Mouse (Mus musculus) myocyte (in vitro differentiated cells): ENCODE results near the gene Arv1. TPM values are rescaled to one million over a fixed set of nuclear protein-coding genes. Genes with fewer than 3 reads are reported as not detected.
A peak's percentile ranks its signal among the peaks of the same experiment; 100 is the strongest.

Experiments
- H3K27me3 ChIP-seq: one replicate; pipeline ENCODE4 v1.6.1; 2011; ENCODE audit not compliant: control insufficient read depth, insufficient read depth, insufficient read length
- H3K36me3 ChIP-seq: one replicate; pipeline ENCODE4 v1.6.1; 2011; ENCODE audit not compliant: control insufficient read depth, insufficient read depth
- H3K4me2 ChIP-seq: one replicate; pipeline ENCODE4 v1.6.1; 2011; ENCODE audit warnings: low read depth, control low read depth
- H3K4me3 ChIP-seq: one replicate; pipeline ENCODE4 v1.5.1; 2011; ENCODE audit warnings: mild to moderate bottlenecking, control low read depth, moderate library complexity
- H3K79me2 ChIP-seq: one replicate; pipeline ENCODE4 v1.6.1; 2011; ENCODE audit not compliant: control insufficient read depth, insufficient read depth
- H3ac ChIP-seq: one replicate; pipeline ENCODE4 v1.6.1; 2011; ENCODE audit not compliant: control insufficient read depth, insufficient read length
- CEBPB ChIP-seq: IDR thresholded peaks from 2 replicates; pipeline ENCODE4 v1.6.1; 2011; ENCODE audit warnings: mild to moderate bottlenecking, moderate library complexity; ENCODE audit not compliant: poor library complexity, insufficient read depth, severe bottlenecking
- E2F4 ChIP-seq: IDR thresholded peaks from one replicate; pipeline ENCODE4 v1.6.1; 2011; ENCODE audit warnings: mild to moderate bottlenecking, control low read depth, moderate library complexity; ENCODE audit not compliant: insufficient read depth
- MAX ChIP-seq: IDR thresholded peaks from one replicate; pipeline ENCODE4 v1.6.1; 2011; ENCODE audit warnings: low read depth, mild to moderate bottlenecking, control low read depth
- MYOD1 ChIP-seq, 3 experiments: IDR thresholded peaks; one replicate each; pipeline ENCODE4 v1.6.1; 2011; ENCODE audit warnings: control low read depth in 2 of 3, low read depth in 2 of 3, mild to moderate bottlenecking in 2 of 3, moderate library complexity in 1 of 3; ENCODE audit not compliant: insufficient read length in 2 of 3, control insufficient read depth in 1 of 3
- MYOG ChIP-seq, 3 experiments: IDR thresholded peaks; one replicate each; pipeline ENCODE4 v1.6.1; 2011; ENCODE audit warnings: control low read depth in 2 of 3, low read depth in 2 of 3, mild to moderate bottlenecking in 2 of 3; ENCODE audit not compliant: insufficient read length in 2 of 3, control insufficient read depth in 1 of 3, insufficient read depth in 1 of 3
- POLR2A ChIP-seq: IDR thresholded peaks from one replicate; pipeline ENCODE4 v1.6.1; 2011; ENCODE audit warnings: low read depth, mild to moderate bottlenecking, control low read depth, moderate library complexity; ENCODE audit not compliant: insufficient read length
- POLR2AphosphoS2 ChIP-seq: IDR thresholded peaks from one replicate; pipeline ENCODE4 v1.6.1; 2011; ENCODE audit warnings: low read depth, control low read depth; ENCODE audit not compliant: insufficient read length
- REST ChIP-seq: IDR thresholded peaks from one replicate; pipeline ENCODE4 v1.6.1; 2011; ENCODE audit warnings: mild to moderate bottlenecking, control low read depth, moderate library complexity; ENCODE audit not compliant: insufficient read depth, insufficient read length
- SRF ChIP-seq: IDR thresholded peaks from one replicate; pipeline ENCODE4 v1.6.1; 2011; ENCODE audit warnings: low read depth; ENCODE audit not compliant: control insufficient read depth, insufficient read length
- TCF12 ChIP-seq: IDR thresholded peaks from one replicate; pipeline ENCODE4 v1.6.1; 2011; ENCODE audit warnings: mild to moderate bottlenecking, control low read depth; ENCODE audit not compliant: poor library complexity, insufficient read depth, severe bottlenecking
- TCF3 ChIP-seq: IDR thresholded peaks from one replicate; pipeline ENCODE4 v1.6.1; 2011; ENCODE audit warnings: low read depth, control low read depth; ENCODE audit not compliant: insufficient read length
- USF1 ChIP-seq: IDR thresholded peaks from one replicate; pipeline ENCODE4 v1.6.1; 2011; ENCODE audit warnings: low read depth, mild to moderate bottlenecking, control low read depth, moderate library complexity
- polyA plus RNA-seq: library from polyadenylated mRNA; unstranded; fragments of >200 nt; fragmentation: generic; extraction: Trizol; gene quantifications from one replicate; pipeline ENCODE4 v1.2.1, GENCODE M21; 2012; ENCODE audit warnings: missing spikeins

The Arv1 gene
- polyA plus RNA-seq, 1 experiment, result 10.0 TPM

- Histone ChIP-seq H3K36me3 (peaks cover 3% of the 10 kb centered on the region), H3K4me3 (no peak overlapping the region), H3K79me2 (no peaks in the 10 kb centered on the region), H3K27me3 (no peaks in the 10 kb centered on the region), H3ac (no peak overlapping the region), H3K4me2 (no peak overlapping the region)
- no peak for TF ChIP-seq CEBPB
- no peak for TF ChIP-seq E2F4
- no peak for TF ChIP-seq TCF3
These were observed 17.3 kb downstream of the Arv1 start for GRCm38 (mm10) chr8:124739268-124739667.

DNA sequence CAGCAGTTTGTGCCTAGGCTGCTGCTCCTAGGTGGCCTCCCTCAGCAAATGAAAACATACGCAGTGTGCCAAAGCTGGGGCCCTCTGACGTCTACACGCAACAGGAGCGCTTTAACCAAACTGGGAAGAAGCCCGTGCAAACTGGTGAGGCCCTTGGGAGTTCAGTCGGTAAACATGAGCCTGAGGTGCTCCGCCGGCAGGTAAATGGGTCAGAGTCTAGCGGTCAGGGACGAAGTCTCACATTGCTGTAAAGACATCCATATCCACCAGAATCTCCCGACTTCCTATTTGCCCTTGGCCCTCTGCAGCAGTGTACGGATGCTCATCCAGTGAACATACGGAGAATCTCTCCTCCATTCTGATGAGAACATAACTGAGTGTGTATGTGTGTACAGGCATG is 24.7 kb downstream of the Arv1 start:
- H3ac ChIP-seq, result no peak overlapping the region
- H3K79me2 ChIP-seq, result no peaks in the 10 kb centered on the region
- TF ChIP-seq MYOG (IDR thresholded peaks at IDR 0.05; ENCODE audit: control insufficient read depth in 1 of 3, insufficient read depth in 1 of 3, insufficient read length in 2 of 3, low read depth in 2 of 3) (no peak), TCF3 (no peak), POLR2A (no peak), SRF (no peak), CEBPB (no peak), USF1 (no peak), TCF12 (no peak), MYOD1 (IDR thresholded peaks at IDR 0.05; ENCODE audit: control insufficient read depth in 1 of 3, insufficient read length in 2 of 3, low read depth in 2 of 3) (no peak), E2F4 (no peak), MAX (no peak), REST (no peak), POLR2AphosphoS2 (no peak)
- peaks cover 41% of the 10 kb centered on the region for H3K27me3 ChIP-seq
- no peak overlapping the region for H3K4me3 ChIP-seq
- H3K36me3 ChIP-seq, result no peaks in the 10 kb centered on the region
- H3K4me2 ChIP-seq, result no peak overlapping the region

GRCm38 (mm10) chr8:124751191-124751590 is 29.3 kb downstream of the Arv1 start:
- no peak overlapping the region for H3K4me3 ChIP-seq
- H3ac ChIP-seq, result no peak overlapping the region
- H3K4me2 ChIP-seq, result peak overlapping the region; percentile 40
- TF ChIP-seq SRF (no peak), MYOG (IDR thresholded peaks at IDR 0.05; ENCODE audit: control insufficient read depth in 1 of 3, insufficient read depth in 1 of 3, insufficient read length in 2 of 3, low read depth in 2 of 3) (no peak), USF1 (no peak), MAX (no peak), TCF12 (no peak), MYOD1 (IDR thresholded peaks at IDR 0.05; ENCODE audit: control insufficient read depth in 1 of 3, insufficient read length in 2 of 3, low read depth in 2 of 3) (no peak), CEBPB (no peak), TCF3 (no peak), POLR2A (no peak), POLR2AphosphoS2 (no peak), E2F4 (no peak)
- no peaks in the 10 kb centered on the region for H3K79me2 ChIP-seq
- peaks cover 64% of the 10 kb centered on the region for H3K27me3 ChIP-seq
- no peaks in the 10 kb centered on the region for H3K36me3 ChIP-seq

DNA sequence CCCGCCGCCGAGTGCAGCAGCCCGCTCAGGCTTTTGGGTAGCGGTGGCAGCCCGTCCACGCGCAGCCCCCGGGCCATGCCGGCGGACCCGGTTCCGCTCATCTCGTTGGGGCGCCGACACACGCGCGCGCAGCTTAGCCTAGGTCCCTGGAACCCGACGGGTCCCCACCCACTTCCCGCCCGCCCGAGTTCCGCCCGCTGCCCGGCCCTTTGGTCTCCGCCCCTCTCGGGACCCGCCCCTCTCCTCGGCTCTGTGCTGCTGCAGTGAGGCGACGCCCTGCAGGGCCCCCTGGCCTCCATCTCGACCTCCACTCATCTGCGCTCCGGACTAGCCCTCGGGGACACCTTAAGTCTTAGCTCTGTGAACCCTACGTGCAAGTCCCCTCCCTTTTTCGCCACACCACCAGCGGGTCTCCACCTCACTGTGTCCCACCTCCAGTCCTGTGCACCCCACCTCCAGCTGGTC is 29.8 kb downstream of the Arv1 start, which contains the start of gene Fam89a:
Gene Fam89a (minus strand): TSS at position 124 of the 465 bp plus-strand sequence.
- peaks cover 61% of the 10 kb centered on the region for H3K27me3 ChIP-seq
- no peak within 1 kb of the TSS for H3K4me3 ChIP-seq
- TF ChIP-seq MYOD1 (IDR thresholded peaks at IDR 0.05; ENCODE audit: control insufficient read depth in 1 of 3, insufficient read length in 2 of 3, low read depth in 2 of 3) (no peak), USF1 (no peak), TCF3 (no peak), MAX (no peak), CEBPB (no peak), REST (no peak), TCF12 (no peak), POLR2AphosphoS2 (no peak), MYOG (IDR thresholded peaks at IDR 0.05; ENCODE audit: control insufficient read depth in 1 of 3, insufficient read depth in 1 of 3, insufficient read length in 2 of 3, low read depth in 2 of 3) (no peak), E2F4 (no peak), POLR2A (no peak), SRF (no peak)
- H3K36me3 ChIP-seq, result no peaks in the 10 kb centered on the region
- H3K79me2 ChIP-seq, result no peaks in the 10 kb centered on the region
- no peak within 1 kb of the TSS for H3ac ChIP-seq
- H3K4me2 ChIP-seq, result peak within 1 kb of the TSS; percentile 40

DNA sequence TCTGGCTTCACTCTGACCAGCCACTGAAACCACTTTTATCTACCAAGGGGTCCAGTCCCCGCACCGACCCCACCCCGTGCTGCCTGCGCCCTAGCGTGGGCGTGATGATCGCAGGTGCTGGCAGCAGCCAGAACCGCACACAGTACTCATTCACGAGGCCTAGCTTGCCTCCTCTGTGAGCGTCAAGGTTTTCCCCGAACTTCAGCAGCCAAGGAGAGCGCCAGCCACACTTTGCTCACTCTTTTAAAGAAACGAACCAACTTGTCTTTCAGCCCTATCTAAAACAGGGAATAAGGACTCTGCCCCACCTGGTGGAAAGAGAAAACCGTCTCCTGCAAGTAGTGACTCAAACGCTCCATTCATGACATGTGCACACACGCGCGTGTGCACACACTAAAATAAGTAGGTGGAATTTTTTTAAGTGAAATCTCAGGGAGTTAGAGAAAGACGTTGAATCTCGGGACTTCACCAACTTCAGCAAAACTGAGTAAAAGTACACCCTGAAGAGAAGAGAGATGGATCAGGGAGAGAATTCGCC is 30.5 kb downstream of the Arv1 start:
- TF ChIP-seq TCF3 (no peak), REST (no peak), MYOD1 (IDR thresholded peaks at IDR 0.05; ENCODE audit: control insufficient read depth in 1 of 3, insufficient read length in 2 of 3, low read depth in 2 of 3) (no peak), USF1 (no peak), SRF (no peak), TCF12 (no peak), POLR2AphosphoS2 (no peak), MAX (no peak), MYOG (IDR thresholded peaks at IDR 0.05; ENCODE audit: control insufficient read depth in 1 of 3, insufficient read depth in 1 of 3, insufficient read length in 2 of 3, low read depth in 2 of 3) (no peak), E2F4 (no peak), POLR2A (no peak), CEBPB (no peak)
- Histone ChIP-seq H3K36me3 (no peaks in the 10 kb centered on the region), H3K4me2 (no peak overlapping the region), H3K27me3 (peaks cover 61% of the 10 kb centered on the region), H3ac (no peak overlapping the region), H3K79me2 (no peaks in the 10 kb centered on the region), H3K4me3 (no peak overlapping the region)
